Mouse (Mus musculus) duodenum, adult 2 months (tissue): Measurements from ENCODE around the gene Plch1. TPM values are rescaled to one million over a fixed set of nuclear protein-coding genes. Genes with fewer than 3 reads are reported as not detected.

ENCODE experiments used
- polyA plus RNA-seq: library from polyadenylated mRNA; depleted of rRNA; stranded (reverse); fragments of >200 nt; gene quantifications from 2 replicates; pipeline ENCODE4 v1.2.3, GENCODE M21; 2012; ENCODE audit warnings: low replicate concordance; rRNA removed

The Plch1 gene
- 0.15 and 1.2 TPM in 2 replicates for polyA plus RNA-seq

DNA sequence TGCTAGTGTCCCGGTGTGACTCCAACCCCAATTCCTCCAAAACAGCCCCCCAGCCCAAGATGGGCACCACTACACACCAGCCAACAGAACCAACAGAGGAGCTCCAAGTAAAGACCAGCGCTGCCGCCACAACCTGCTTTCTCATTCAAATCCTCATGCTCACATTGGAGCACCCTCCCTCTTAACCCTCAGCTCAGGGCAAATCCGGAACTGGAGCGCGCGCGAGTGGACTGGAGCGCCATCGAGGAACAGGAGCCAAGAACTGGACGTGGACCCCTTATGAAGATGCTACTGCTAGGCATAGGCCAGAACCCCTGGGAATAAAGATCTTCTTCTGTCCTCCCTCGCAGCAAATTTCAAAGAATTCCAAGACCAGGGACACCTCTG lies at the start of gene Plch1:
Gene Plch1, minus strand, starts transcription at position 164 of the 387 bp plus-strand sequence.

DNA sequence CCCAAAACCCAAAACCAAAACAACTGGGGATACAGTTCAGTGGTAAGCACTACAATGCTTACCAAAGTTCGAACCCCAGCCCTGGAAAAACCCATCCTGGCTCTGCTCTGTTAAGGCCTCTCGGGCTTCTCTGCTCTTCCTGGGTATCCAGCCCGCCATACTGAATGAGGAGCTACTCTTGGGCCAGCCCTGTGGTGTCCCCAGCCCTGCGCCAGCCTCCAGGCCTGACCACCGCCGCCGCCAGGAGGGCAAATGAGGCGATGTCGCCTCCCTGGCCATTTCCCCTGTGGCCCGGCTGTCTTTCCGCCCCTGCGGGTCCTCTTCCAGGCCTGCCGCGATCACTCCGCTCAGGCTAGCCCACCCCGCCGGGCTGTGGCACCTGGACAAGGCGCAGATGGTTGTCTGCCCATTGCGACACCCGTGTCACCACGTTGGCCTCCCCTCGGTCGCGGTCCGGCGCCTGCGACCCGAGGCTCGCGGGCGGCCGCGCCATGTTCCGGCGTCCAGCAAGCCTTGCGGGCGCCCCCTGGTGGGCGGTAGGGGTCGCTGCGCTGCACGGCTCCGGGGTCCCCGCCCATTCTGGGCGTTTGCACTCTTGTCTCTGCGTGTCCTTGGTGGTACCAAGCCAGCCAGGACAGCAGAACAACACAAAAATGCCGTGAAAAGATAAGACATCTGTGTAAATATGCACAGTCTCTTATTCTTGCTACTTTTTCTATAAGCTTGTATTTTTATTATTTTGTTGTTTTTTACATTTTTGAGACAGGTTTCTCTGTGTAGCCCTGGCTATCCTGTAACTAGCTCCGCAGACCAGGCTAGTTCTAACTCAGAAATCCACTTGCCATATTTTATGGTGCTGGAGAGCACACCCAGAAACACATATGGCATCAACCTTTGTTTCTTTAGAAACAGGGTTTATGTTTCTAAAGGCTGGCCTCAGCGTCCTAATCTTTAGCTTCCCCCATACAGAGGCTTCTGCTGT lies 29.9 kb upstream of the Plch1 start, which contains the start of gene E130311K13Rik:
Gene E130311K13Rik, minus strand, starts transcription at position 595 of the 982 bp plus-strand sequence.

Other genes starting within 250 kb of the Plch1 start
- 0.66 and 1.4 TPM in 2 replicates for gene E130311K13Rik, start 30.0 kb upstream of the Plch1 start, polyA plus RNA-seq
- 17.1 and 22.0 TPM in 2 replicates for gene Slc33a1, start 65.3 kb upstream of the Plch1 start, polyA plus RNA-seq
- gene Gmps, start 76.6 kb upstream of the Plch1 start, polyA plus RNA-seq, result 0.51 and 0.83 TPM in 2 replicates
- gene Vmn2r1, start 182.1 kb upstream of the Plch1 start, polyA plus RNA-seq, result not detected in 2 replicates
- gene Vmn2r2, start 242.5 kb upstream of the Plch1 start, polyA plus RNA-seq, result not detected in 2 replicates